Mouse (Mus musculus) bone marrow, adult 2 months (tissue): ENCODE measurements at regions not wholly inside any gene's neighbourhood (a gene's known extent, or its start where the extent isn't known, plus 50 kb on each side); places are given as distances from the start of the nearest gene placed in this dataset.

Experiments
- CTCF ChIP-seq: fragments of 200-500 bp; IDR thresholded peaks from 2 replicates; pipeline ENCODE4 v1.5.1; 2011; ENCODE audit warnings: low read length, control low read depth; ENCODE audit not compliant: control insufficient read depth, insufficient read depth
- POLR2A ChIP-seq: fragments of 200-500 bp; IDR thresholded peaks from 2 replicates; pipeline ENCODE4 v1.6.1; 2011; ENCODE audit warnings: low read depth, mild to moderate bottlenecking, control low read depth, low read length, borderline replicate concordance; ENCODE audit not compliant: control insufficient read depth

DNA sequence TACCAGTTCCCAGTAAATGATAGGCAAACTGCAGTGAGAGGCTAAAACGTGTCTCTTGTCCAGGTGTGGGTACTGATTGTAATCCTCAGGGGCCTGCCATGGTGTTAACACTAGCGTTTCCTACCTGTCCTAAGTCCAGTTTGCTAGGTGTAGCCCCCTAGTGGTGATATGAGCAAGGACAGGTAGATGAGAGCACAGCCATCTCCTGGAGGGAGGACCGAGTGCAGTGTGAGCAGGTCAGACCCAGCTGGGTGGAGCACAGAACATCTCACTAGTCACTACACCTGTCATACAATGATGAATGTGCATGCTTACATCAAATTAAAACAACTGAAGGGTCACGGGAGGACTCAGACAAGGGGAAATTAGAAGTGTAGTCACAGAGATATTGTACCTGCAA, 273.6 kb downstream of the Cd47 start:
- TF ChIP-seq POLR2A: no peak
- TF ChIP-seq CTCF: peak; percentile 61
